Mouse (Mus musculus): ENCODE results near the gene Best1. TPM values are rescaled to one million over a fixed set of nuclear protein-coding genes. Genes with fewer than 3 reads are reported as not detected.

Gene Best1
- polyA plus RNA-seq, 1 experiment from 2014 or later = 0.17 TPM

GRCm38 (mm10) chr19:9936579-9936978, 64.9 kb downstream of the Best1 start:
- H3K27me3 ChIP-seq (replicated peaks) = no peaks in the 10 kb centered on the region
- 45% methylated on average over 5 of the region's 5 CpGs for WGBS (ENCODE audit: insufficient replicate concordance)
- H3K4me3 ChIP-seq = no peak overlapping the region
- no peak overlapping the region for H3K4me2 ChIP-seq
- H3K4me1 ChIP-seq = peaks cover 37% of the 10 kb centered on the region
- H3K9ac ChIP-seq = no peak overlapping the region
- H3K9me3 ChIP-seq (replicated peaks) = no peaks in the 10 kb centered on the region
- no peak overlapping the region for H3K27ac ChIP-seq
- H3K36me3 ChIP-seq = no peaks in the 10 kb centered on the region
- ATAC-seq = no peak

Other genes with a start within 250 kb of the Best1 start
- gene Scgb2a2, start 154.1 kb downstream of the Best1 start, polyA plus RNA-seq (2016; fragmentation: Nextera tagmentation; extraction: Ambion mirVana) = not detected in 2 replicates
- 157 and 159 TPM in 2 replicates for gene Incenp, start 102.1 kb downstream of the Best1 start, polyA plus RNA-seq (2016; fragmentation: Nextera tagmentation; extraction: Ambion mirVana)
- 5,199 and 5,262 TPM in 2 replicates for gene Fth1, start 21.0 kb downstream of the Best1 start, polyA plus RNA-seq (2016; fragmentation: Nextera tagmentation; extraction: Ambion mirVana)
- 189 and 191 TPM in 2 replicates for gene Rab3il1, start within 50 bp of the Best1 start, polyA plus RNA-seq (2016; fragmentation: Nextera tagmentation; extraction: Ambion mirVana)
- 6.9 and 10.0 TPM in 2 replicates for gene Fads3, start 39.9 kb upstream of the Best1 start, polyA plus RNA-seq (2016; fragmentation: Nextera tagmentation; extraction: Ambion mirVana)
- gene Fads2, start 100.1 kb upstream of the Best1 start, polyA plus RNA-seq (2016; fragmentation: Nextera tagmentation; extraction: Ambion mirVana) = 88.4 and 89.9 TPM in 2 replicates
- 86.4 and 91.6 TPM in 2 replicates for gene Fads1, start 181.3 kb upstream of the Best1 start, polyA plus RNA-seq (2016; fragmentation: Nextera tagmentation; extraction: Ambion mirVana)
- gene Tmem258, start 202.4 kb upstream of the Best1 start, polyA plus RNA-seq (2016; fragmentation: Nextera tagmentation; extraction: Ambion mirVana) = 350 and 353 TPM in 2 replicates
- 198 and 200 TPM in 2 replicates for gene Fen1, start 202.5 kb upstream of the Best1 start, polyA plus RNA-seq (2016; fragmentation: Nextera tagmentation; extraction: Ambion mirVana)
- gene Myrf, start 239.1 kb upstream of the Best1 start, polyA plus RNA-seq (2016; fragmentation: Nextera tagmentation; extraction: Ambion mirVana) = 6.6 TPM in 2 replicates

All from liver, embryonic 12.5 days (tissue).